Mouse (Mus musculus) brain, embryonic 14.5 days (tissue): Measurements from ENCODE around the gene Eif4enif1.

Experiments used
- CTCF ChIP-seq: fragments of 200-500 bp; IDR thresholded peaks from 2 replicates; pipeline ENCODE4 v1.5.1; 2012; ENCODE audit warnings: inconsistent platforms, mild to moderate bottlenecking, moderate library complexity, borderline replicate concordance; ENCODE audit not compliant: insufficient read depth, insufficient read length; ENCODE audit errors: extremely low read depth
- POLR2A ChIP-seq: fragments of 200-500 bp; IDR thresholded peaks from 2 replicates; pipeline ENCODE4 v1.6.1; 2012; ENCODE audit warnings: mild to moderate bottlenecking, inconsistent platforms, borderline replicate concordance; ENCODE audit not compliant: poor library complexity, insufficient read depth, insufficient read length, severe bottlenecking; ENCODE audit errors: extremely low read depth

DNA sequence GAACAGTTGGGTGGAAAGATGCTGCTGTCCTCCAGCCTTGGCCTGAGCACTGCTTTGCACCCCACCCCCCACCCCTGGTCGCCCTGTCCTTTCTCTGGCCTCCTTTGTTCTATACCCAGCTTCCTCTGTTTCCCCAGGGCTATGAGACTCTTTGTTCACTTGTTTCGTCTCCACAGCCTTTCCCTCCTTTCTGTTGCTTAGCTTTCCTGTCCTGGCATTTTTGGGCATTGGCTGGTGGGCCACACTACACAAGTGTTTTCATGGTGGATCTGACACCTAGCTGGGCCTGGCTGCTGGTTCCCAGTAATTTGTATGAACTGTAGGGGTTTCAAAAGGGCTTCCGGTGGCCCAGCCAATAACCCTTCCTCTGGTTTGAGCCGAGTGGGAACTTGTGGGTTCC lies 91.2 kb downstream of the Eif4enif1 start:
- no peak for TF ChIP-seq CTCF
- TF ChIP-seq POLR2A = no peak
